Mouse (Mus musculus) yolk sac, embryonic 10.5 days (tissue): Measurements from ENCODE around the gene Tsc1.
A peak's percentile ranks its signal among the peaks of the same experiment; 100 is the strongest.

Experiments
- DNase-seq: peaks from one replicate; pipeline ENCODE4 v3.0.0-alpha.2; 2017; ENCODE audit warnings: low spot score

Gene Tsc1

GRCm38 (mm10) chr2:28616358-28616757, 24.7 kb upstream of the Tsc1 start:
- DNase-seq = no peak

- DNase-seq = no peak
Observed at GRCm38 (mm10) chr2:28616874-28617273, 24.2 kb upstream of the Tsc1 start.

GRCm38 (mm10) chr2:28617498-28618486, 23.2 kb upstream of the Tsc1 start:
- no peak for DNase-seq

- peak; percentile 62 for DNase-seq
Observed at GRCm38 (mm10) chr2:28618777-28619336, 22.2 kb upstream of the Tsc1 start.

GRCm38 (mm10) chr2:28619369-28619768, 21.7 kb upstream of the Tsc1 start:
- DNase-seq = no peak

- DNase-seq = no peak
Observed at GRCm38 (mm10) chr2:28620522-28620921, 20.5 kb upstream of the Tsc1 start.

- no peak for DNase-seq
Observed at GRCm38 (mm10) chr2:28621111-28621510, 19.9 kb upstream of the Tsc1 start.

- no peak for DNase-seq
Observed at GRCm38 (mm10) chr2:28621664-28622171, 19.3 kb upstream of the Tsc1 start, which contains the start of gene Gfi1b. Gfi1b (minus strand) TSS chr2:28621982.

GRCm38 (mm10) chr2:28622521-28623124, 18.4 kb upstream of the Tsc1 start:
- DNase-seq = peak; percentile 72

GRCm38 (mm10) chr2:28624870-28625269, 16.2 kb upstream of the Tsc1 start:
- no peak for DNase-seq

- no peak for DNase-seq
Observed at GRCm38 (mm10) chr2:28626038-28626437, 15.0 kb upstream of the Tsc1 start.

GRCm38 (mm10) chr2:28628053-28628452, 13.0 kb upstream of the Tsc1 start:
- DNase-seq = no peak

GRCm38 (mm10) chr2:28629911-28630381, 11.1 kb upstream of the Tsc1 start:
- peak; percentile 83 for DNase-seq

- DNase-seq = no peak
Observed at GRCm38 (mm10) chr2:28632626-28633025, 8.4 kb upstream of the Tsc1 start.

GRCm38 (mm10) chr2:28633136-28633535, 7.9 kb upstream of the Tsc1 start:
- DNase-seq = no peak

GRCm38 (mm10) chr2:28635199-28635598, 5.8 kb upstream of the Tsc1 start:
- no peak for DNase-seq

GRCm38 (mm10) chr2:28637106-28637845, 3.8 kb upstream of the Tsc1 start:
- no peak for DNase-seq

GRCm38 (mm10) chr2:28638352-28638751, 2.7 kb upstream of the Tsc1 start:
- DNase-seq = no peak

GRCm38 (mm10) chr2:28638886-28639285, 2.1 kb upstream of the Tsc1 start:
- DNase-seq = peak; percentile 63

GRCm38 (mm10) chr2:28639794-28640193, 1.2 kb upstream of the Tsc1 start:
- DNase-seq = no peak

GRCm38 (mm10) chr2:28641435-28641941, 460 bp downstream of the Tsc1 start:
- peak; percentile 53 for DNase-seq

GRCm38 (mm10) chr2:28643081-28643480, 2.1 kb downstream of the Tsc1 start:
- no peak for DNase-seq
